In genomic region chr2:9352190-9352589, GRCm38 (mm10) we compare ENCODE assay signal across 13 mouse cellular contexts.
A peak's percentile ranks its signal among the peaks of the same experiment; 100 is the strongest.
DNase-seq lines count a peak whose midpoint lies in the region; ATAC-seq and TF ChIP-seq lines count a peak whose summit lies in the region.
"Had no signal": no experiment of that assay in that cellular context is flagged by ENCODE, and none has a peak within 500 bp of the region (broad histone marks: within the 10 kb centered on the region; RNA-seq: fewer than 3 reads in every experiment).

No protein-coding gene starts in this region.

- intact Hi-C loops in left cerebral cortex, postnatal 4 days (cut with DNase I) = no loop called here
- intact Hi-C loops in left cerebral cortex, adult 2 months (cut with DNase I) = no loop called here

- no peak for TF ChIP-seq CTCF in left cerebral cortex, adult 2 months (IDR thresholded peaks at IDR 0.05)

- peak; percentile 49 to 51 for DNase-seq in cerebellum, postnatal 14 days
- no peak for DNase-seq in cerebellum, postnatal 36 days
- peak; percentile 25 for DNase-seq in left cerebral cortex, postnatal 4 days
- no peak for DNase-seq in left cerebral cortex, adult 2 months (ENCODE audit: extremely low spot score in 1 of 2, low spot score in 2 of 2)
- DNase-seq: liver, embryonic 13.5 days; thymus, postnatal 4 days had no signal

- ATAC-seq in embryonic facial prominence, embryonic 13.5 days (ENCODE audit: insufficient number of reproducible peaks, insufficient read depth, low FRiP score, low TSS enrichment, low read depth) = peak; percentile 80; the same call in 1 of the 2 replicates
- peak; percentile 48; the same call in 1 of the 2 replicates for ATAC-seq in midbrain, embryonic 16.5 days
- no peak for ATAC-seq in megakaryocyte, adult 5-6 weeks (ENCODE audit: poor library complexity, severe bottlenecking)
- no peak for ATAC-seq in intestine, embryonic 15.5 days
- ATAC-seq: activated CD4-positive, CD25-positive, alpha-beta regulatory T cell, adult 4 months; intestine, embryonic 16.5 days had no signal

- no peaks in the 10 kb centered on the region for H3K27me3 ChIP-seq in embryonic facial prominence, embryonic 13.5 days
- H3K27me3 ChIP-seq in midbrain, embryonic 16.5 days (ENCODE audit: control insufficient read depth, insufficient read depth, low read depth, low read length) = no peaks in the 10 kb centered on the region
- H3K27me3 ChIP-seq in intestine, embryonic 15.5 days (replicated peaks) = no peaks in the 10 kb centered on the region
- H3K27me3 ChIP-seq: liver, embryonic 13.5 days had no signal

- no peaks in the 10 kb centered on the region for H3K36me3 ChIP-seq in embryonic facial prominence, embryonic 13.5 days
- H3K36me3 ChIP-seq in midbrain, embryonic 16.5 days (ENCODE audit: control insufficient read depth, insufficient read depth, low read length) = no peaks in the 10 kb centered on the region
- H3K36me3 ChIP-seq in intestine, embryonic 15.5 days = no peaks in the 10 kb centered on the region
- H3K36me3 ChIP-seq: liver, embryonic 13.5 days had no signal

- no peak overlapping the region for H3K9ac ChIP-seq in embryonic facial prominence, embryonic 13.5 days
- no peak overlapping the region for H3K9ac ChIP-seq in midbrain, embryonic 16.5 days (ENCODE audit: low read depth, low read length)
- no peak overlapping the region for H3K9ac ChIP-seq in intestine, embryonic 15.5 days
- H3K9ac ChIP-seq: liver, embryonic 13.5 days had no signal

- H3K4me1 ChIP-seq in embryonic facial prominence, embryonic 13.5 days = peaks cover 10% of the 10 kb centered on the region; the same call in 1 of the 2 replicates
- H3K4me1 ChIP-seq in midbrain, embryonic 16.5 days (ENCODE audit: control insufficient read depth, insufficient read depth, low read length) = peaks cover 3% of the 10 kb centered on the region; the same call in 1 of the 2 replicates
- no peaks in the 10 kb centered on the region for H3K4me1 ChIP-seq in intestine, embryonic 15.5 days (replicated peaks)
- H3K4me1 ChIP-seq: liver, embryonic 13.5 days had no signal

- no peak overlapping the region for H3K4me3 ChIP-seq in left cerebral cortex, adult 2 months
- no peak overlapping the region for H3K4me3 ChIP-seq in embryonic facial prominence, embryonic 13.5 days
- no peak overlapping the region for H3K4me3 ChIP-seq in midbrain, embryonic 16.5 days (ENCODE audit: low read depth, low read length)
- no peak overlapping the region for H3K4me3 ChIP-seq in intestine, embryonic 15.5 days (replicated peaks)
- H3K4me3 ChIP-seq: liver, embryonic 13.5 days had no signal

- H3K9me3 ChIP-seq in embryonic facial prominence, embryonic 13.5 days = no peaks in the 10 kb centered on the region
- H3K9me3 ChIP-seq in midbrain, embryonic 16.5 days (replicated peaks; ENCODE audit: control insufficient read depth, low read length, poor library complexity, severe bottlenecking) = no peaks in the 10 kb centered on the region
- H3K9me3 ChIP-seq in intestine, embryonic 15.5 days = no peaks in the 10 kb centered on the region
- H3K9me3 ChIP-seq: liver, embryonic 13.5 days had no signal

- peak overlapping the region; percentile 31 for H3K4me2 ChIP-seq in embryonic facial prominence, embryonic 13.5 days
- no peak overlapping the region for H3K4me2 ChIP-seq in midbrain, embryonic 16.5 days (ENCODE audit: low read length)
- no peak overlapping the region for H3K4me2 ChIP-seq in intestine, embryonic 15.5 days (replicated peaks)
- H3K4me2 ChIP-seq: liver, embryonic 13.5 days had no signal

- WGBS in embryonic facial prominence, embryonic 13.5 days = 6% methylated on average over 7 of the region's 7 CpGs
- 46% methylated on average over 7 of the region's 7 CpGs for WGBS in midbrain, embryonic 16.5 days
- WGBS in intestine, embryonic 15.5 days = 54% methylated on average over 7 of the region's 7 CpGs

- no peak overlapping the region for H3K27ac ChIP-seq in left cerebral cortex, adult 2 months
- peak overlapping the region; percentile 48; the same call in 1 of the 2 replicates for H3K27ac ChIP-seq in embryonic facial prominence, embryonic 13.5 days
- H3K27ac ChIP-seq in midbrain, embryonic 16.5 days (ENCODE audit: low read length) = no peak overlapping the region
- H3K27ac ChIP-seq in intestine, embryonic 15.5 days = no peak overlapping the region
- H3K27ac ChIP-seq: liver, embryonic 13.5 days; macrophage had no signal

Comparison
In these comparisons a context has a peak if more than half of its experiments do, and no peak if none do; other contexts are left out.
1. DNase-seq: peak in cerebellum, postnatal 14 days (2 of 2) and left cerebral cortex, postnatal 4 days (single experiment); none in cerebellum, postnatal 36 days (0 of 2) and left cerebral cortex, adult 2 months (0 of 2).
2. ATAC-seq: peak in embryonic facial prominence, embryonic 13.5 days (single experiment) and midbrain, embryonic 16.5 days (single experiment); none in megakaryocyte, adult 5-6 weeks (single experiment) and intestine, embryonic 15.5 days (single experiment).